Mouse (Mus musculus) gastrocnemius, postnatal 4 days (tissue): ENCODE measurements around the gene Unc119. TPM values are rescaled to one million over a fixed set of nuclear protein-coding genes. Genes with fewer than 3 reads are reported as not detected.
A peak's percentile ranks its signal among the peaks of the same experiment; 100 is the strongest.

Experiments
- DNase-seq, 2 experiments: peaks; one replicate each; pipeline ENCODE4 v3.0.0; 2021 to 2022; ENCODE audit warnings: low spot score in 2 of 2, mixed read lengths in 2 of 2
- long read RNA-seq, 2 experiments: library from polyadenylated mRNA; stranded (forward); transcript quantifications; one replicate each; pipeline ENCODE4 v2.0.0; 2021
- total RNA-seq, 2 experiments: library from RNA; stranded (reverse); gene quantifications; 2 replicates each; pipeline ENCODE4 v1.2.3; 2021

The Unc119 gene
- 10 to 100 TPM; 20.4 to 26.7 TPM for total RNA-seq
- long read RNA-seq, experiment 1, transcript Unc119-201 (5 exons, 1,329 nt), result major isoform, 39 of 44 reads
- long read RNA-seq, experiment 1, partial matches to known transcripts, result 0 of 44 reads
- long read RNA-seq, experiment 1, other reads (novel, unspliced or antisense), result 3 of 44 reads
- long read RNA-seq, experiment 2, transcript Unc119-201 (5 exons, 1,329 nt), result major isoform, 33 of 43 reads
- long read RNA-seq, experiment 2, partial matches to known transcripts, result 1 of 43 reads
- long read RNA-seq, experiment 2, other reads (novel, unspliced or antisense), result 5 of 43 reads

DNA sequence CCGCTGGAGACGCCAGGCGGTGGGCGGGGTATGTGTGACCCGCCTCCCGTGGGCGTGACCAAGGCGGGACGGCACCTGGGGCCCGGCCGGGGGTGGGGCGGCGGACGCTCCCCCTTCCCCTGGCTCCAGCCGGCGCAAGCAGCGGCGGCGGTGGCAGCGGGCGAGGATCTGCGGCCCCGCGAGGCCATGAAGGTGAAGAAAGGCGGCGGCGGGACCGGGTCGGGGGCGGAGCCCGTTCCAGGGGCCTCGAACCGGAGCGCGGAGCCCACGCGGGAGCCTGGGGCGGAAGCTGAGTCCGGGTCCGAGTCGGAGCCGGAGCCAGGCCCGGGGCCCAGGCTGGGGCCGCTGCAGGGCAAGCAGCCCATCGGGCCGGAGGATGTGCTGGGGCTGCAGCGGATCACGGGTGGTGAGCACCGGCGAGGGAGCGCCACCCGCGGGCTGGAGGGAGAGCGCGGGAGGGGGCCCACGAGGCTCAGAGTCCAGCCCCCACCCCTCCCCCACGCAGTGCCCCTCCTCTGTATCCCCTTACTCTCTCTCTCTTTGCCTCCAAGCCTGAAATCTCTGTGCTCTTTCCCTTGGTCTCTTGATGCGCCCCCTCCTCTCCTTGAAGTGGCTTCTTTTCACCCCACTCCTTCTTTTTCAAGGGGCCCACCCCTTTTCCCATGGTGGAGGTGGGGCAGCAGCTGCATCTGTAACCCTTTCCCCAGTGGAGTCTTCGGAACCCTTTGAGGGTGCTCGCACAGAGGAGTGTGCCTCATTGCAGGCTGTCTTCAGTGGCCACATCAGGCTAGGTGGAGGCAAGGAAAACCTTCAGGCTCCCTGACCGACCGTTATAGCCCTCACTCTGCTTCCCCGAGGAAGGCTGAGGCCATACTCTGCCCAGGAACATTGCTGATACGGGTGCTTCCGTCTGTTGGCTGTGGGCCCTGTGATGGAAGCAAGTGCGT lies at the start of gene Unc119:
Gene Unc119, plus strand, starts transcription at position 102 of the 947 bp plus-strand sequence.
- peak; percentile 68 to 78 for DNase-seq

DNA sequence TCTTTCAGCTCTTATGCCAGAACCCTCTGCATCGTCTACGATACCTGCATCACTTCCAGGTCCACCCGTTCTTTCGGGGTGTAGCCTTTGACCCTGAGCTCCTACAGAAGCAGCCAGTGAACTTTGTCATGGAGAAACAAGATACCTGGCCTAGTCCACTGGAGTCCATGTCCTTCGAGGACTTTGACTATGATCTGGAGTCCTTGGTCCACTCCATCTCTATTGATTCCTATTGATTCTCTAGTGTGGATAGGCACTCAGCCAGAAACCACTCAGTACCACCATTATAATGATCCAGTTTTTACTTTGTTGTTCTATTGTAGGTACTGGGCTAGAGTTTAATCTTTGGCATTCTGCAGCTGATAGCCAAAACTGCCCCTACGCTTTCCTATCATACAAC lies 48.7 kb upstream of the Unc119 start:
- no peak for DNase-seq

DNA sequence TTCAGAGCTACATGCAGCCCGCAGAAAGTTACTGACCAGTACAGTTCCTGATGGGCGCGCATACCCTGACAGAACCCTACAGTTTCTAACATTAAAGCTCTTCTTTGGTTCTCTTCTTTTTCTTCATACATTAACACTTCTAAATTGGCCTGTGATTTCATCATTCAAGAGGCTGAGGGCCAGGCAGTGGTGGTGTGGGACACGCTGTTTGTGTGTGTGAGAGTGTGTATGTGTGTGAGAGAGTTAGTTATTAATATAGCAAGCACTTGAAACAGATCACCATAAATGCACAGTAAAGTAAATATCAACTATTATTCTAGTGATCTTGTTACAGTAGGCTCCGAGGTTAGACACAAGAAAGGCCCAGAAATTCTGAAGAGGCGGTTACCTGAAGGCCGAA lies 42.4 kb upstream of the Unc119 start:
- DNase-seq, result no peak

DNA sequence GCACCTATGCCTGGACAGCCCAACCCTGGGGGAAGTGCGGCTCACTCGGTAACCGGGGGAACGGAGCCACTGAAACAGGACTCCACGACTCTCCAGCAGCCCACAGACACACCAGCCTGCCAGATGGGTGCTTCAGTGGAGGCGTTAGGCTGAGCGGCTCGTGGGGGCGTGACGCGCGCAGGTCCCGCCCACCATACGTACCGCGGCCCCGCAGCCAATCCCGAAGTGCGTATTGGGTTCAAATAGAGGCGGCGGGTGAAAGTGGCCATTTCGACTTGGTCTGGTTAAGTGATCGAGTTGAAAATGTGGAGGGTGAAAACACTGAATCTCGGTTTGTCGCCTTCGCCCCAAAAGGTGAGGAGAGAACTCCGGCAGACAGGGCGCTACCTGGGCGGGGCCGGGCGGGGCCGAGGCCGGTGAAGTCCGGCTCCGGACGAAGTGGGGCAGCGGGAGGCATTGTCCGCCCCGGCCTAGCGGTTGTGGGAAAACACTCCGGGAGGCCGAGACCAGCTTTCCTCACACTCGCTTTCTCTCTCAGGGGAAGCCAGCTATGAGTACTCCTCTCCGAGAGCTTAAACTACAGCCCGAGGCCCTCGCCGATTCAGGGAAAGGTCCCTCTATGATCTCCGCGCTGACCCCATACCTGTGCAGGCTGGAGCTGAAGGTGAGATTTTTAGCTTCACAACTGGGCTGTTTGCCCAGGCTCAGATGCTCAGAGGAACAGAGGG lies 41.8 kb upstream of the Unc119 start, which contains the start of gene Spag5:
Gene Spag5, plus strand, starts transcription at position 173 of the 728 bp plus-strand sequence.
- peak; percentile 76 to 87 for DNase-seq

DNA sequence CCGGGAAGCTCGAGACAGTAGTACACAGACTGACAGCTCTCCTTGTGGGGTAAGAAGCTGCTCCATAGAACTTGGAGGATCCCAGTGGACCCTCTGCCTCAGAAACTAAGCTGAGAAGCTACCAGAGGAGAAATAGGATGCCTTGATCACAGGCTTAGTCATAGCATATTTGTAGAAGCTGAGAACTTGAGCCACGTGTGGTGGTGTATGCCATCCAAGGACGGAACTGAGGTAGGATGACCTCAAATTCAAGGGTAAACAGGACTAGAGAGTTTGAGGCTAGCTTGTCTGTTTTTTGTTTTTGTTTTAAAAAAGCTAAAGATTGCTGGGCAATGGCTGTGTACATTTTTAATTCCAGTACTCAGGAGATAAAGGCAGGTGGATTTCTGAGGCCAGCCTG lies 38.0 kb upstream of the Unc119 start:
- DNase-seq, result no peak

DNA sequence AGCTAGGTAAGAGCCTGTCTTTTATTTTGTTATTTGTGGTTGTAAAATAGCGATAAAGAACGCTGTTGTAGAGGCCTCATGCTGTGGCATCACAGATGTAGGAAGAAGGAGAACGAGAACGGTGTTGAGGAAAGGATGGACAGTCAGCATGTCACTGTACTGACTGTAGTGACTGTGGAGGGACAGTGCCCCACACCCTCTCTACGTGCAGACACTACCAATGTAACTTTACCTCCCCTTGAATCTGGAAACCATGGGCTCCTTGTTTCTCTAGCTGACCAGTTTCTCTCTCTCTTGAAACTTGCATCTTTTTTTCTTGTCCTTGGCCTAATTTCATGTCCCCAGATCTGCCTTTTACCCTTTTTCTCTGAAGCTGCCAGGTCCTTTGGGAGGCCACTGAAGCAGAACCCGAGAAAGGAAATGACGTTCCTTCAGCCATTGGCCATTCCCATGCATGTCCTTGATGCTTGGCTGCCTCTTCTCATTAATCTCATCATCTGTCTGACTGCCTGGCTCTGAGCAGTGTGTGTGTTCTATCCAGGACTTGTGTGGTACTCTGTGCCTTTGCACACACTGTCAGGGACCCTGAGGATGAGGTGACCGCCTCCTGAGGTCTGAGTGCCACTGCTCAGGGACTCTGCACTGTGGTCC lies 32.3 kb upstream of the Unc119 start:
- no peak for DNase-seq

DNA sequence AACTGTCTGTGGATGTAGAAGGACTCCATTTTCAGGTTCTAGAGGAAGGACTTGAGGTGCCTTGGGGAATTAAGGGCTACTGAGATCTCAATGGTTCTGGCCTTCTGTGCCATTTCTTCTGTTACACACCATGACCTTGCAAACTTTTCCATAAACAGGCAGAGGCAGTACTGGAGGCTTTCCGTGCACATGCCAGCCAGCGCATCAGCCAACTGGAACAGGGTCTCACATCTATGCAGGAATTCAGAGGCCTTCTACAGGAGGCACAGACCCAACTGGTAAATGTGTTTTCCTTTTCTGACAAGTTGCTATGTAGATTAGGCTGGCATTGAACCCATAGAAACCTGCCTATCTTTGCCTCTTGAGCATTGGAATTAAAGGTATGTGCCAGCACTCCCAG lies 29.6 kb upstream of the Unc119 start:
- DNase-seq, result no peak

DNA sequence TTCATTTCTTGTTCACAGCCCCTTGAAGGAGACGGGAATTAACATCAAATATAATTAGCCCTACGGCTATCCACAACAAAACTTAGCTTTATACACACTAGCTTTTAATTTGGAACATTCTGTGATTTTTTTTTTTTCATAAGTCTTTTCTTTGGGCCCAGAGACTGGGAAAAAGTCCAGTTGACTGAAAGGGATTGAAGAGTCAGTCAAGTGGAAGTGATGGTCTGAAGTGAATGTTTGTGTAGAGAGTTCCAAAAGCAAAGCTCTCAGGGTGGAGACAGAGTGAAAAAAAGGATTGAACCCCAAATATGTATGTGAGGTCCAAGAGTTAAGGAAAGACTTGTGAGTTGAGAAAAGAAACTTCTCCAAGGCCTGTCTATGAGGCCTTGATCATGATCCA lies 24.9 kb upstream of the Unc119 start:
- DNase-seq, result no peak

DNA sequence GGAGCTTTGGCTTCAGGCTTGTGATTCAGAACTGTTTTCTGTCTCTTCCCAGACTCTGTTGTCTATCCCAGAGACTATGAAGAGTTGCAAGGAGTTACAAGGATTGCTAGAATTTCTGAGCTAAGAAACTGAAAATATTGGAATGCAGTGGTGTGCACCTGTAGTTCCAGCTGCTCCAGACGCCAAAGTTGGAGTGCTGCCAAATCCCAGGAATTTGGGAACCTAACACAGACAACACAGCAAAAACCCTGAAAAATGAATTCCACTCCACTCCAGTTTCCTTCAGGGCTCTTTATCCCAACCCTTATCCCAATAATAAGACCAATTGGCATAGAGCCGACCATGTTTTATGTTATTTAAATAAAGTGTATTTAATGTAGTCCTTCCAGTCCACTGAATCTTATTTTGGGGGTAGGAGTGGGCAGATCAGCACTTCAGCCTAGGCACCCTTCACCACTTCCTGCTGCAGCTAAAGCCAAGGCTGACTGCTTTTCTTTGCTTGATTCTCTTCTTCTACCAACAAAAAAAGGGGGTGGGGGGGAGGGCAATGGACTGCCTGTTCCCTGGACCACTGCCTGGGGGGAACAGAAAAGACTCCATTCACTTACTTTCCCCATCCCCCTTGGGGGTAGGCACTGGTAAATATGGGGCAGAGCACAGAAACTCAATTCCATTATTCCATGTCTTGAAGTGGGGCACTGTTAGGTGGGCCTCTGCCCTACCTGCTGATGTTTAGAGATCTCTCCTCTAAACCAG lies 21.0 kb upstream of the Unc119 start:
- no peak for DNase-seq

DNA sequence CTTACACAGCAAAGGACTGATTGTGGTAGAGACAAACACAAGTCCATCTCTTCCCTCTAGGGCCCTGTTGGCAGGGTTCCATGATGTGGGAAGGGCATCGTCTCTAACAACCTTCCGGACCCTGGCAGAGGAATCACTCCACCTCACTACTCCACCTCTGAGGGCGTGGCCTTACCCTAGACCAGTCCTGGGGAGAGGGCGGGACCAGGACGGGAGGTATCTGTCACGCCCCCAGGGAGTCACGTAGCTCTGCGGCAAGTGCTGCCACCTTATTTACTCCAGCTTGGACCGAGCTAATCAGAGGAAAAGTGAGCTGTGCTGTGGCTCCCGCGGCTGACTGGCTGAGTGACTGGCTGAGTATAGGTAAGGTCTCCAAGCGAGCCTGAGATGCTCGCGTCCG lies 20.4 kb upstream of the Unc119 start, which contains the start of gene Aldoc:
Gene Aldoc, plus strand, starts transcription at position 109 of the 400 bp plus-strand sequence.
- DNase-seq, result peak in 1 of 2 experiments; percentile 37

DNA sequence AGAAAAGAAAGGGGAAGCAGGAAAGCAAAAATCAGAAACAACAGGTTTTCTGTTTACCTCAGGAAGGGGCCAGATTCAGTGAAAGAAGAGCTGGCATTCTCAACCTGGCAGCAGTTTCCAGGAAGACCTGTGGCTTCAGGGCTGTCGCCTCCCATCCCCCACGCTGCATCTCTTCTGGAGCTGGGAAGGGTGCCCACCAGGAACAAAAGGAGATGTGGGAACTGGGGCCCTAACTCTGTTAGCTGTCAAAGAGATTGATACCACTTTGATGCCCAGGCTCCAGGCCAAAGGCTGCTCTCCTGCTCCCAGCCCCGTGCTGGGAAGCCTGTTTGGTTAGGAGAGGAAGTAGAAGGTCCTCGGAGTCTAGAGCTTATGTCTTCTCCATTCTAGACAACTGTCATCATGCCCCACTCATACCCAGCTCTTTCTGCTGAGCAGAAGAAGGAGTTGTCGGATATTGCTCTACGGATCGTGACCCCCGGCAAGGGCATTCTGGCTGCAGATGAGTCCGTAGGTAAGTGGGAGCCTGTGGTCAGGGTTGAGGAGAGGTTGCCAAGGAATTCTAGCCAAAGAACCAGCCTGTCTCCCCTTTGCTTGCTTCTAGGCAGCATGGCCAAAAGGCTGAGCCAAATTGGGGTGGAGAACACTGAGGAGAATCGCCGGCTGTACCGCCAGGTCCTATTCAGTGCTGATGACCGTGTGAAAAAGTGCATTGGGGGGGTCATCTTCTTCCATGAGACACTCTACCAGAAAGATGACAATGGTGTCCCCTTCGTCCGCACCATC lies 19.1 kb upstream of the Unc119 start:
- no peak for DNase-seq

DNA sequence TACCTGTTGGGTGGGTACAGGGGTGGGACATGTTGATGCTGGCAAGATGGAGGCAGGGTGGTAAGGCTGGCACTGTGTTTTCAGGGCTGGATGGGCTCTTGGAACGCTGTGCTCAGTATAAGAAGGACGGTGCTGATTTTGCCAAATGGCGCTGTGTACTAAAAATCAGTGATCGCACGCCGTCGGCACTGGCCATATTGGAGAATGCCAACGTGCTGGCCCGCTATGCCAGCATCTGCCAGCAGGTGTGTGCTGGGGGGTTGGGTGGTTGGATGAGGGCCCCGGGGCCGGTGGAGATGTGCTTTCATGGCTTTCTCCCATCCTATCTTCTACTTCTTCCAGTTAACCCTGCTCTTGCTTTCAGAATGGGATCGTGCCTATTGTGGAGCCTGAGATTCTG lies 18.3 kb upstream of the Unc119 start:
- DNase-seq, result no peak

DNA sequence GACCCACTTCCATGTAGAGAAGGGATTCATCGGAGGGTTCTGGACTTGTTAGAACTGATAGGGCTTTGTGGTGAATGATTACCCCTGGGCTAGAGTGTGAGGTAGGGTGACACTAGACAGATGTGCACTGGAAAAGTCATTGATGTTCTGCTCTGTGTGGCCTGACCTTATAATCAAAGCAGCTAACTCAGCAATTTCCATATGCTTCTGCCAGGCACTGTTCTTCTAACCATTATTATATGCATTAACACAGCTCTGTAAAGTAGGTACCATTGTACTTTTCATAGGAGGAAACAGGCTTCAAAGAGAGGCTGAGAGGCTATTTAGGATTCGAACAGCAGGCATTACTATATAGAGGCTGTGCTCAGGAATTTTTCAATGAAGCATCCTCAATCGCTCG lies 16.1 kb upstream of the Unc119 start:
- DNase-seq, result no peak

DNA sequence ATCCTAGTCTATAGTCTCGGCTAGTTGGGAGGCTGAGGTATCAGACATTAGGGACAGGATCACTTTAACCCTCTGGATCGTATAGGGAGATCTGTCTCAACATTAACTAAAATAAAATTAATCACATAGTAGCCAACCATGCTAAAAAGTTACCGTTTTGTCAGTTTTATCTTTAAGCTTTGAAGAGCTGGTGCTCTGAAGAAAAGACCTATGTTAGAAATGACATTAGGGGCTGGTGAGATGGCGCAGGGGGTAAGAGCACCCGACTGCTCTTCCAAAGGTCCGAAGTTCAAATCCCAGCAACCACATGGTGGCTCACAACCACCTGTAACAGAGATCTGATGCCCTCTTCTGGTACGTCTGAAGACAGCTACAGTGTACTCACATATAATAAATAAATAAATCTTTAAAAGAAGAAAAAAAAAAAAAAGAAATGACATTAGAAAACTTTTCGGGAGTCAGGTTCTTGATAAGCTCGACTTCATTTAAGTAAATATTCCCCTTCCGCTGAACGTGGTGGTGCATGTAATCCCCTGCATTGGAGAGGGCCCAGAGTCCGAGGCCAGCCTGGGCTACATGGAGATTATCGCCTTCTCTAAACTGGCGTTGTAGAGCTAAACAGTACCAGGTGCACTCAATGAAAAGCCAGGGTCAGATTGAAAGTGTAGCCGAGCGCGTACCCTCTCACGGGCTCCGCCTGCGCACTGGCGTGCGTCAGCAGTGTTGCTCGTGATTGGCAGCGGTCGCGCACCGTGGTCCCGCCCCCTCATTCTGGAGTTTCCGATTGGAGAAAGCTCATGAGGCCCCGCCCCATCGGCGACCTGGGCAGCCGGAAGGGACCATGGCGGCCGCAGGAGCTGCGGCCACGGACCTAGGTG lies 15.4 kb upstream of the Unc119 start, which contains the start of gene Pigs:
Gene Pigs, plus strand, starts transcription at position 782 of the 878 bp plus-strand sequence.
- peak; percentile 91 to 97 for DNase-seq

DNA sequence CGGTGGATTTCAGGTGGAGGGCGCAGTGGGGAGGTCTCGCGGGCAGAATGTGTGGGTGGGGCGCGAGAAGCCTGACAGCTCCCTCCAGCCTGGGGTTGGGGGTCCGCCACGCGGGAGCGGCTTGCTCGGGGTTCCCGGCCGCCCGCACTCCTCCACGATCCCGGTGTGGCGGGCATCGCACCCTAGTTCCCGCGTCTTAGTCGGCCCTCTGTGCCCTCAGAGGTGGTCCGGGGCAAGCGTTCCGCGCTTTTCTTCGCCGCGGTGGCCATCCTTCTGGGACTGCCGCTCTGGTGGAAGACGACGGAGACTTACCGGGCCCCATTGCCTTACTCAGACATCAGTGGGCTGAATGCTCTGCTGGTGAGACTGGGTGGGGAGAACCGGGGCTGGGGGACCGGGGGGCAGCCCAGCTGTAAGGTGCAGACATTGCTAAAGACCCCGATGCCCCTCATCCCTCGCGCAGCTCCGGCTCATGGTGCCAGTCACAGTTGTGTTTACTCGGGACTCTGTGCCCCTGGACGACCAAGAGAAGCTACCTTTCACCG lies 14.7 kb upstream of the Unc119 start:
- peak in 1 of 2 experiments; percentile 40 for DNase-seq

DNA sequence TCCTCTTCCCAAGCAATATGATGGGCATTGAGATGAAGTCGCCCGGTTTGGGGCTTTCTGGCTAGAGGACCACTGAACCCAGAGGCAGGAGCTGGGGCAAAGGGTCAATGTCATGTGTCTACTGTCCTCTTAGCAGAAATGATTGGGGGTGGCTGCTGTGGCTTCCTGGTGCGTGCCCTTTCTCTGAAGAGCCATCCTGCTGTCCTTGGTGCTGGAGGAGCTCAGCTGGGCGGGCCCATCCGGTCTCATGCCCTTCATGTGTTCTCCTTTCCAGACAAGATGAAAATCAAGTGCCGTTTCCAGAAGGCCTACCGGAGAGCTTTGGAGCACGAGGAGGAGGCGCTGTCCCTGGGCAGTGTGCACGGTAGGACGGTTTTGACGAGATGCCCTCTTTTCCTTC lies 10.6 kb upstream of the Unc119 start:
- DNase-seq, result no peak

DNA sequence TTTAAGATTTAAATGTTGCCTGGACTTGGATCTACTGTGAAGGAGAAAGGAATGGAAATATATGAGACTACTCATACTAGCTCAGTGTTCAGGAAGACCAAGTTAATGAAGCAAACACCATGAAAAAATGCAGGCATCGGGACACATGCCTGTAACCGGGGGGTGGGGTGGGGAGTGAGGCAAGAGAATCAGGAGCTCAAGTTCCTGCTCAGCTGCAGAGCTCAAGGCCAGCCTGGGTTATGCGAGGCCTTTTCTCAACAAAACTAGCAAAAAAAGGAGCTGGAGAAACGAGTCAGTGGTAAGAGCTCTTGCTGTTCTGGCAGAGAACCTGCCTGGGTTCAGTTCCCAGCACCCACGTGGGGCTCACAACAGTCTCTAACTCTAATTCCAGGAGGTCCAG lies 9.3 kb upstream of the Unc119 start:
- no peak for DNase-seq

DNA sequence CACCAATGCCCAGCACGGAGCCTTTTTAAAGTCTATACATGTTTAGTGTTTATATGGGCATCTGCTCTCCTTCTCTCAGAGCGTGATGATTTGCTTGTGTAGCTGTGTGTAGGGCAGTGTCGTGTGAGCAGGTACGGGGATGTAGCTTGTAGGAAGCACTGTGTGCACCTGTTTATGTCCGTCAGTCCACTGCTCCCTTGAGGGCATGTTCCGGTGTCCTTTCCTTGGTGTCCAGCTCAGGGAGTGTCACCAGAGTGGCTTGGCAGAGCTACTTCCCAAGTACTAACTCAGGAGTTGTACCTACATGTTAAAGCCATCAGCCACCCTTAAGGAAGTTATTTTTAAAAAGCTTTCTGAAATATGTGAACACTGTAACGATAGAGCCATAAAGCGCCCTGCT lies 6.2 kb upstream of the Unc119 start:
- no peak for DNase-seq
